Mouse (Mus musculus): Measurements from ENCODE around the gene Spata31d1d. TPM values are rescaled to one million over a fixed set of nuclear protein-coding genes. Genes with fewer than 3 reads are reported as not detected.

Gene Spata31d1d
- total and polyA plus RNA-seq, 3 experiments = not detected

DNA sequence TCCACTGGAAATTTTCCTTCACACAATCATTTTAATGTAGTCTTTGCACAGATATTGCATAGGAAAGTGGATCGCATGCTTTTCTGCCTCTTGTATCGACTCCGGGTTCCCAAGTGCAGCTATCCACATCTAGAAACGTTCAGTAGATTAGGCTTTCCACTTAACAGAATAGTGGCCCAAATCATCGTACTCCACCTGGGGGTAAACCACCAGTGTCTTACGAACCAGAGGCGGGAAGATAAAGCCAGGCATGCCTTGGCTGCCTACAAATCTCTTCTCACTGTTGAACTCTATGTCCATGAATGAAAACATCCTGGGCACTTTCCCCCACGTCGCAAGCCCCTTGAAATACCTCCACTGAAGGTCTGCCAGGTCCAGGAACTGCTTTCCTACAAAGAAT lies 42.2 kb downstream of the Spata31d1d start:
- Histone ChIP-seq H3K27me3 (replicated peaks) (peaks cover 5% of the 10 kb centered on the region), H3K9ac (ENCODE audit: insufficient read depth, low read depth) (no peak overlapping the region), H3K4me3 (replicated peaks in 1 of 3; ENCODE audit: low read depth in 2 of 3, low read length in 2 of 3, poor library complexity in 1 of 3) (no peak overlapping the region), H3K4me2 (ENCODE audit: insufficient read depth, low read depth, poor library complexity, severe bottlenecking) (no peak overlapping the region), H3K4me1 (ENCODE audit: control insufficient read depth in 1 of 2, insufficient read depth in 2 of 2) (peaks cover 0 to 4% of the 10 kb centered on the region in 2 experiments; a peak in 2 of 4 replicates), H3K27ac (ENCODE audit: insufficient read depth, low read depth) (no peak overlapping the region), H3K9me3 (replicated peaks; ENCODE audit: low read length) (peaks cover 3% of the 10 kb centered on the region), H3K79me2 (replicated peaks; ENCODE audit: control insufficient read depth, extremely low read depth, insufficient read depth, poor library complexity, severe bottlenecking) (no peaks in the 10 kb centered on the region), H3K36me3 (replicated peaks in 1 of 2; ENCODE audit: control insufficient read depth in 1 of 2, insufficient read depth in 1 of 2, low read length in 1 of 2) (no peaks in the 10 kb centered on the region)
- TF ChIP-seq ELF1 (IDR thresholded peaks at IDR 0.05; ENCODE audit: low read depth, low read length) = no peak
- no peak for TF ChIP-seq E2F4 (IDR thresholded peaks at IDR 0.05; ENCODE audit: insufficient replicate concordance, low read depth, low read length)
- TF ChIP-seq CTCF (conservative IDR thresholded peaks at IDR 0.05 in 1 of 2, IDR thresholded peaks at IDR 0.05 in 1 of 2; ENCODE audit: low read depth in 2 of 2, low read length in 2 of 2) = no peak
- no peak for TF ChIP-seq KAT2A (IDR thresholded peaks at IDR 0.05; ENCODE audit: insufficient replicate concordance, low read length)
- no peak for TF ChIP-seq MYC (IDR thresholded peaks at IDR 0.05; ENCODE audit: low read depth, low read length)
- no peak for TF ChIP-seq EP300 (IDR thresholded peaks at IDR 0.05; ENCODE audit: low read length)
- no peak for TF ChIP-seq USF2 (conservative IDR thresholded peaks at IDR 0.05; ENCODE audit: low read depth, low read length)
- no peak for DNase-seq (ENCODE audit: extremely low read depth)
- dilution Hi-C loops (cut with MboI; ENCODE audit: extremely low pct_ligation_motif_present, extremely low pct_unique_long_range_greater_than_20kb, low sequenced_read_pairs) (no loop called here), in situ Hi-C loops (cut with MboI; ENCODE audit: low pct_ligation_motif_present, low pct_unique_long_range_greater_than_20kb, low sequenced_read_pairs) (no loop called here)

DNA sequence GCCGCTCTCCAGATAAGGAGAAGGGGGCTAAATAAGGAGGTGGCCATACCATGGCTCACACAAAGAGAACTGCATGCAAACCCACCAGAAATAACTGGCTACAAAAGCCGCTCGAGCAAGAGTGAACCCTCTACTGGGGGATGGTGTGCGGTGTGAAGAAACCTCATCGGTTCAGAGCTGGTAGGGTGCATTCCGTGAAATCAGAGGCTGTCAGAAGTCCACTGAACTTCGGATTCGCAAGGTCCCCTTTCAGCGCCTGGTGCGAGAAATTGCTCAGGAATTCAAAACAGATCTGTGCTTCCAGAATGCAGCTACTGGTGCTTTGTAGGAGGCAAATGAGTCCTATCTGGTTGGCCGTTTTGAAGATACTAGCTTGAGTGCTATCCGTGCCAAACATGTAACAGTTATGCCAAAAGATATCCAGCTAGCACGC lies 43.2 kb downstream of the Spata31d1d start:
- H3K27me3 ChIP-seq (replicated peaks) = peaks cover 5% of the 10 kb centered on the region

DNA sequence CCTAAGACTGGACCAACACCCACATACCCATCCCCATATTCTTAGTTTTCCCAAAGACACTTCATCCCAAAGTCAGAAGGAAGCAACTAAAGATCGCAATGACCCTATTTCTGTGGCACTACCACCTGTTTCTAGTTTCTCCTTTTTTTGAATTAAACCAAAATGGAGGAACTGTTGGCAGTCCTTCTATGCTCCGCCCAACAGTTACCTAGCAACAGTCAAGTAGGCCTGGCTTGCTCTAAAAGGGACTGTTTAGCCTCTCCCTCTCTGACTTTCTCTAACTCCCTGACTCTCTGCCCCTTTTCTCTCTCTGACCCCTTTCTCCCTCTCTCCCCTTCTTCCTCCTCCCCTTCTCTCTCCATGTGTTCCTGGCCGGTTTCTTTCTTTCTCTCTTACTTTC lies 46.3 kb downstream of the Spata31d1d start:
- Histone ChIP-seq H3K9me3 (replicated peaks; ENCODE audit: low read length) (no peaks in the 10 kb centered on the region), H3K79me2 (replicated peaks; ENCODE audit: control insufficient read depth, extremely low read depth, insufficient read depth, poor library complexity, severe bottlenecking) (no peaks in the 10 kb centered on the region), H3K4me1 (ENCODE audit: control insufficient read depth in 1 of 2, insufficient read depth in 2 of 2) (peaks cover 2 to 4% of the 10 kb centered on the region in 2 experiments; a peak in 3 of 4 replicates), H3K36me3 (replicated peaks in 1 of 2; ENCODE audit: control insufficient read depth in 1 of 2, insufficient read depth in 1 of 2, low read length in 1 of 2) (no peaks in the 10 kb centered on the region), H3K9ac (ENCODE audit: insufficient read depth, low read depth) (no peak overlapping the region), H3K4me3 (replicated peaks in 1 of 3; ENCODE audit: low read depth in 2 of 3, low read length in 2 of 3, poor library complexity in 1 of 3) (no peak overlapping the region), H3K27me3 (replicated peaks) (peaks cover 5% of the 10 kb centered on the region), H3K4me2 (ENCODE audit: insufficient read depth, low read depth, poor library complexity, severe bottlenecking) (no peak overlapping the region), H3K27ac (ENCODE audit: insufficient read depth, low read depth) (no peak overlapping the region)
- DNase-seq (ENCODE audit: extremely low read depth) = peak; percentile 35
- in situ Hi-C loops (cut with MboI; ENCODE audit: low pct_ligation_motif_present, low pct_unique_long_range_greater_than_20kb, low sequenced_read_pairs) = no loop called here
- dilution Hi-C loops (cut with MboI; ENCODE audit: extremely low pct_ligation_motif_present, extremely low pct_unique_long_range_greater_than_20kb, low sequenced_read_pairs) = no loop called here
- TF ChIP-seq ZMIZ1 (IDR thresholded peaks at IDR 0.05; ENCODE audit: low read depth, low read length) (no peak), GABPA (IDR thresholded peaks at IDR 0.05; ENCODE audit: insufficient replicate concordance, low read depth, low read length) (no peak), BHLHE40 (IDR thresholded peaks at IDR 0.05; ENCODE audit: low read depth, low read length) (no peak), MAZ (IDR thresholded peaks at IDR 0.05; ENCODE audit: low read depth, low read length) (no peak), PAX5 (IDR thresholded peaks at IDR 0.05; ENCODE audit: low read length) (no peak), KAT2A (IDR thresholded peaks at IDR 0.05; ENCODE audit: insufficient replicate concordance, low read length) (no peak), CHD1 (IDR thresholded peaks at IDR 0.05; ENCODE audit: low read depth, low read length) (no peak), USF1 (IDR thresholded peaks at IDR 0.05; ENCODE audit: low read depth, low read length) (no peak), ELF1 (IDR thresholded peaks at IDR 0.05; ENCODE audit: low read depth, low read length) (no peak), RAD21 (IDR thresholded peaks at IDR 0.05; ENCODE audit: low read depth, low read length) (no peak), UBTF (IDR thresholded peaks at IDR 0.05; ENCODE audit: low read depth, low read length) (no peak), SMC3 (IDR thresholded peaks at IDR 0.05; ENCODE audit: low read depth, low read length) (no peak)

More for the DNA sequence above, 43.2 kb downstream of the Spata31d1d start:
- in situ Hi-C loops (cut with MboI; ENCODE audit: low pct_ligation_motif_present, low pct_unique_long_range_greater_than_20kb, low sequenced_read_pairs) (no loop called here), dilution Hi-C loops (cut with MboI; ENCODE audit: extremely low pct_ligation_motif_present, extremely low pct_unique_long_range_greater_than_20kb, low sequenced_read_pairs) (no loop called here)
- Histone ChIP-seq H3K9ac (ENCODE audit: insufficient read depth, low read depth) (no peak overlapping the region), H3K4me1 (ENCODE audit: control insufficient read depth in 1 of 2, insufficient read depth in 2 of 2) (peaks cover 0 to 4% of the 10 kb centered on the region in 2 experiments; a peak in 2 of 4 replicates), H3K36me3 (replicated peaks in 1 of 2; ENCODE audit: control insufficient read depth in 1 of 2, insufficient read depth in 1 of 2, low read length in 1 of 2) (no peaks in the 10 kb centered on the region), H3K4me2 (ENCODE audit: insufficient read depth, low read depth, poor library complexity, severe bottlenecking) (no peak overlapping the region), H3K79me2 (replicated peaks; ENCODE audit: control insufficient read depth, extremely low read depth, insufficient read depth, poor library complexity, severe bottlenecking) (no peaks in the 10 kb centered on the region), H3K27ac (ENCODE audit: insufficient read depth, low read depth) (no peak overlapping the region), H3K4me3 (replicated peaks in 1 of 3; ENCODE audit: low read depth in 2 of 3, low read length in 2 of 3, poor library complexity in 1 of 3) (no peak overlapping the region), H3K9me3 (replicated peaks; ENCODE audit: low read length) (peaks cover 3% of the 10 kb centered on the region)
- TF ChIP-seq CHD2 (IDR thresholded peaks at IDR 0.05; ENCODE audit: low read length) (no peak), MAFK (IDR thresholded peaks at IDR 0.05; ENCODE audit: insufficient replicate concordance, low read length) (no peak), JUN (IDR thresholded peaks at IDR 0.05; ENCODE audit: insufficient read depth, low read depth, low read length) (no peak), NRF1 (IDR thresholded peaks at IDR 0.05; ENCODE audit: low read depth, low read length) (no peak), ZKSCAN1 (IDR thresholded peaks at IDR 0.05; ENCODE audit: borderline replicate concordance, low read depth, low read length) (no peak)
- no peak for DNase-seq (ENCODE audit: extremely low read depth)
